Mouse (Mus musculus) lung, postnatal 0 days (tissue): ENCODE results near the gene Mmel1. TPM values are rescaled to one million over a fixed set of nuclear protein-coding genes. Genes with fewer than 3 reads are reported as not detected.

Experiments
- ATAC-seq: fragments of 200-750 bp; cut with Nextera tagmentation; 2 replicates; pipeline ENCODE4 v1.8.0; 2017; ENCODE audit warnings: moderate library complexity
- DNase-seq: peaks from one replicate; pipeline ENCODE4 v3.0.0-alpha.2; 2016; ENCODE audit warnings: low spot score
- H3K27ac ChIP-seq: fragments of 300-500 bp; sonication (generic); 2 replicates; pipeline ENCODE4 v1.5.1; 2014; ENCODE audit warnings: antibody characterized with exemption, mild to moderate bottlenecking, low read length, mixed read lengths
- H3K27me3 ChIP-seq: fragments of 300-500 bp; sonication (generic); replicated peaks from 2 replicates; pipeline ENCODE4 v1.6.1; 2014; ENCODE audit warnings: low read length, mixed read lengths; ENCODE audit not compliant: insufficient read depth
- H3K36me3 ChIP-seq: fragments of 300-500 bp; sonication (generic); 2 replicates; pipeline ENCODE4 v1.6.1; 2014; ENCODE audit warnings: low read length, mixed read lengths; ENCODE audit not compliant: insufficient read depth
- H3K4me1 ChIP-seq: fragments of 300-500 bp; sonication (generic); 2 replicates; pipeline ENCODE4 v1.6.1; 2014; ENCODE audit warnings: antibody characterized with exemption, low read depth, low read length, mixed read lengths; ENCODE audit not compliant: insufficient read depth
- H3K4me2 ChIP-seq: fragments of 300-500 bp; sonication (generic); replicated peaks from 2 replicates; pipeline ENCODE4 v1.6.1; 2014; ENCODE audit warnings: low read depth, mild to moderate bottlenecking, low read length, moderate library complexity, mixed read lengths
- H3K4me3 ChIP-seq: fragments of 300-500 bp; sonication (generic); 2 replicates; pipeline ENCODE4 v1.5.1; 2014; ENCODE audit warnings: low read depth, low read length
- H3K9ac ChIP-seq: fragments of 300-500 bp; sonication (generic); replicated peaks from 2 replicates; pipeline ENCODE4 v1.6.1; 2014; ENCODE audit warnings: low read depth, mild to moderate bottlenecking
- H3K9me3 ChIP-seq: fragments of 300-500 bp; sonication (generic); 2 replicates; pipeline ENCODE4 v1.6.1; 2016; ENCODE audit warnings: low read length, mixed read lengths
- CTCF ChIP-seq: IDR thresholded peaks from 2 replicates; pipeline ENCODE4 v1.5.1; 2016; ENCODE audit warnings: antibody characterized with exemption, mild to moderate bottlenecking
- EP300 ChIP-seq: IDR thresholded peaks from 2 replicates; pipeline ENCODE4 v1.6.1; 2016; ENCODE audit warnings: antibody characterized with exemption, mild to moderate bottlenecking, control low read depth
- WGBS: fragments of 180-500 bp; shearing (Covaris S2); extraction: QIAGEN DNeasy Blood & Tissue Kit; methylation state at CpG from one replicate; pipeline ENCODE4 v1.1.7; 2014; 5-methylcytosine and 5-hydroxymethylcytosine counted together
- polyA plus RNA-seq: library from polyadenylated mRNA; unstranded; fragments of >200 nt; fragmentation: Nextera tagmentation; extraction: Ambion mirVana; gene quantifications from 2 replicates; pipeline ENCODE4 v1.2.1, GENCODE M21; 2015

The Mmel1 gene
- 0.06 and 0.07 TPM in 2 replicates for polyA plus RNA-seq

DNA sequence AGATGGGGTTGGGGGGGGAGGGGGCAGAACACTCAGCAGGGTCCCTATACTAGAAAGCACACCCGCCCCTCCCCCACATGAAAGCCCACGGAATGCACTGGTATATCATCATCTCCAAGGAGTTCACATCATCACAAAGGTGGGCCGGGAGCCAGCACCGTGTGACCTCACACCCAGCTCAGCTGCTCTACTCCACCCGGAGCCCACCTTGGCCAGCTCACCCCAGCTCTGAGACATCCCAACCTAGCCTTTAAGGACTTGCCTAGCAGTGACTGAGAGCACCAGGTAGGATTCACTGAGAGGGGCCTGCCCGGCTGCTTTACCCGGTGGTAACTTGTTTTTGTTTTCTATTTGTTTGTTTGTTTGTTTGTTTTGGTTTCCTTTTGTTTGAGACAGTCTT lies at the start of gene Mmel1:
TSS of gene Mmel1 (plus strand) at position 146 of the 400 bp plus-strand sequence.
- H3K4me2 ChIP-seq: no peak within 1 kb of the TSS
- DNase-seq: no peak
- 85% methylated on average over 7 of the region's 7 CpGs for WGBS
- no peak for ATAC-seq
- H3K4me3 ChIP-seq: no peak within 1 kb of the TSS
- H3K9ac ChIP-seq: no peak within 1 kb of the TSS
- no peak within 1 kb of the TSS for H3K27ac ChIP-seq
- H3K9me3 ChIP-seq: no peaks in the 10 kb centered on the region
- no peak for TF ChIP-seq CTCF
- no peak for TF ChIP-seq EP300
- H3K27me3 ChIP-seq: no peaks in the 10 kb centered on the region
- H3K4me1 ChIP-seq: peaks cover 4% of the 10 kb centered on the region; the same call in 1 of the 2 replicates
- no peaks in the 10 kb centered on the region for H3K36me3 ChIP-seq

DNA sequence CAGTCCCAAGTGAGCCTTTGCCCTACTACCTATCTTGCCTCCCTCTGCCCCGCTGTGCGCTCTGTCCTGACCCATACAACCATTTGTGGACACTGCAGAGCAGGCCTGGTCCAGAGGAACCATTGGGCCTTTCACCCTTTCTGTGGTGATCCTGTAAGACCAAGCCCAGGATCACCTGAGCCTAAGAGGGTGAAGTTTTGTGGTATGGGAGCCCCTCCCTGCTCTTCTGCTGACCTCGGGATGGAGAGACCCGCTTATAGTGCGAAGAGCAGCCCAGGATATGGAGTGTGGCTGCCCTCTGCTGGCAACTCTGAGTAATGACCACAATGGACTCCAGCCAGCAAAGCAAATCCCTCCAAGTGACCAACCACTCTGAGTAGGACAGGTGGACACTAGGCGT lies 43.7 kb upstream of the Mmel1 start:
- 29% methylated on average over 6 of the region's 6 CpGs for WGBS
- Histone ChIP-seq H3K9ac (no peak overlapping the region), H3K36me3 (no peaks in the 10 kb centered on the region), H3K9me3 (no peaks in the 10 kb centered on the region), H3K4me3 (no peak overlapping the region), H3K27me3 (no peaks in the 10 kb centered on the region), H3K4me2 (no peak overlapping the region), H3K4me1 (peaks cover 4% of the 10 kb centered on the region; the same call in 1 of the 2 replicates), H3K27ac (no peak overlapping the region)
- TF ChIP-seq CTCF (peak; percentile 95), EP300 (no peak)
- DNase-seq: peak; percentile 73
- ATAC-seq: peak; percentile 74

DNA sequence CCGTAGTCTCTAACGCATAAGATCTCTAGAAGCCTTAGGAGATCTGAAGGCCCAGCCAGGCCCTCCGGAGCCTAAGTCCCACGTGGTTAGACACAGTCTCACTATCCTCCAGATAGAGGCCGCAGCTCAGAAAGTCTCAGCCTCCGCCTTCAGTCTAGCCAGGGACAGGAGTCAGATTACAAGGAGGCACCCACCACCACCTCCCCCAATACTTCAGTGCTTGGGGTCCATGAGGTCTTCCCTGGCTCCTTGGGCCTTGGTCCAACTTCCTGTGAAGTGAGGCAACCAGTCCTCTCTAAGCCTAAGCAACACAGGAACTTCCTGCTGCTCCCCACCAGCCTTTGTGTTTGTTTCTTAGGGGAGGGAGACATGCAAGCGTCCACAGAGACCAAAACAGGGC lies 43.2 kb upstream of the Mmel1 start:
- Histone ChIP-seq H3K27ac (no peak overlapping the region), H3K9ac (no peak overlapping the region), H3K4me3 (no peak overlapping the region), H3K9me3 (no peaks in the 10 kb centered on the region), H3K36me3 (no peaks in the 10 kb centered on the region), H3K27me3 (no peaks in the 10 kb centered on the region), H3K4me2 (no peak overlapping the region), H3K4me1 (peaks cover 4% of the 10 kb centered on the region; the same call in 1 of the 2 replicates)
- TF ChIP-seq EP300 (no peak), CTCF (no peak)
- ATAC-seq (peak; percentile 53), DNase-seq (peak; percentile 28)
- WGBS: 44% methylated on average over 7 of the region's 7 CpGs

DNA sequence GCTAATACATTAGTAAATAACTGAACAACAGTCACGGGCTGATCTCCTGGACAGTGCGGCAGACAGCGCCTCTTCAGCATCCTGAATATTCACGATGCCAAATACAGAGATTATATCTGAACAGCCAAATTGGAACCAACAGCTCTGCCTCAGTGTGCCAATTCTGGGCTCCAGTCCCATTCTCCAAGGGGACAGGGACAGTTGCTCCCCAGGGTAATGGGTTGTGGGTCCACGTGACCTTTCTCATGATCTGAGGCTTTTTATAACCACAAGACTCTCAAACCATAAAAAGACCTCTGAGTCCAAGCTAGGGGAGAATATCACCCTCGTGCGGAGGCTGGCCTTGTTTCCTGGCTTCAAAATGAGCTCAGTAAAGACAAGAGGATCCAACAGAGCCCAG lies 42.2 kb upstream of the Mmel1 start:
- no peak overlapping the region for H3K27ac ChIP-seq
- no peaks in the 10 kb centered on the region for H3K36me3 ChIP-seq
- ATAC-seq (no peak), DNase-seq (no peak)
- H3K4me2 ChIP-seq: no peak overlapping the region
- WGBS: 81% methylated on average over 7 of the region's 7 CpGs
- H3K27me3 ChIP-seq: no peaks in the 10 kb centered on the region
- H3K9me3 ChIP-seq: no peaks in the 10 kb centered on the region
- H3K4me1 ChIP-seq: peaks cover 4% of the 10 kb centered on the region; the same call in 1 of the 2 replicates
- H3K4me3 ChIP-seq: no peak overlapping the region
- TF ChIP-seq EP300: no peak
- no peak overlapping the region for H3K9ac ChIP-seq

DNA sequence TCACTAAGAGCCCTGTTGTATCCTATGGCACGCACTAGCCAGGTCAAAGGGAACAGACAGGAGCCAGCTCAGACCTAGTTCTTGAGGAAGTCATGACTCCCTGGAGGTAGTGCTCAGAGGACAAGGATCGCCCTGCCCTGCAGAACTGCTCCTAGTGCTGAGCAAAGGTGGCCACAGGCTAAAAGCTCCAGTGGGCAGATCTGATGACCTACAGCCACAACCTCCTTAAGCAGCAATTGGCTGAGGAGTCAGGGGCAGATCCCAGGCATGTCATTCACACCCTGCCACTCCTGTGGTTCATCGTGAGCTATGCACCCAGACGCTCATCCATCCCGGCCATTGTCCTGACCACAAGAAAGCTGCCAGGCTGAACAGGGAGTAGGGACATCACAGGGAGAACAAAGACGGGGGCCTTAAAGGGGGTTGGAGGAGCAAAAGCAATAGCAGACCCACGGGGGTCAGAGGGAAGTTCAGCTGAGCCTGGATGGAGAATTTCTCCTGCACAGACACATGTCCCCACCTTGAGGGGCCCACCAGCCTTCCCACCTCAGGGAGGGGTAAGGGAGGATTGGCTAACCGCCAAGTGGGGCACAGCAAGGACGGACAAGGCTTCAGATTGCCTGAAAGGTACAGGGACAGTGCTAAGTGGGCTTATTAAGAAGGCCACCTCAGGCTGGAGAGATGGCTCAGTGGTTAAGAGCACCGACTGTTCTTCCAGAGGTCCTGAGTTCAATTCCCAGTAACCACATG lies 41.3 kb upstream of the Mmel1 start:
- no peak overlapping the region for H3K27ac ChIP-seq
- no peaks in the 10 kb centered on the region for H3K27me3 ChIP-seq
- H3K4me1 ChIP-seq: peaks cover 4% of the 10 kb centered on the region; the same call in 1 of the 2 replicates
- H3K4me3 ChIP-seq: no peak overlapping the region
- no peak overlapping the region for H3K9ac ChIP-seq
- no peaks in the 10 kb centered on the region for H3K9me3 ChIP-seq
- ATAC-seq (no peak), DNase-seq (no peak)
- H3K4me2 ChIP-seq: no peak overlapping the region
- no peaks in the 10 kb centered on the region for H3K36me3 ChIP-seq
- 39% methylated on average over 10 of the region's 10 CpGs for WGBS
- TF ChIP-seq CTCF: no peak
- TF ChIP-seq EP300: no peak

DNA sequence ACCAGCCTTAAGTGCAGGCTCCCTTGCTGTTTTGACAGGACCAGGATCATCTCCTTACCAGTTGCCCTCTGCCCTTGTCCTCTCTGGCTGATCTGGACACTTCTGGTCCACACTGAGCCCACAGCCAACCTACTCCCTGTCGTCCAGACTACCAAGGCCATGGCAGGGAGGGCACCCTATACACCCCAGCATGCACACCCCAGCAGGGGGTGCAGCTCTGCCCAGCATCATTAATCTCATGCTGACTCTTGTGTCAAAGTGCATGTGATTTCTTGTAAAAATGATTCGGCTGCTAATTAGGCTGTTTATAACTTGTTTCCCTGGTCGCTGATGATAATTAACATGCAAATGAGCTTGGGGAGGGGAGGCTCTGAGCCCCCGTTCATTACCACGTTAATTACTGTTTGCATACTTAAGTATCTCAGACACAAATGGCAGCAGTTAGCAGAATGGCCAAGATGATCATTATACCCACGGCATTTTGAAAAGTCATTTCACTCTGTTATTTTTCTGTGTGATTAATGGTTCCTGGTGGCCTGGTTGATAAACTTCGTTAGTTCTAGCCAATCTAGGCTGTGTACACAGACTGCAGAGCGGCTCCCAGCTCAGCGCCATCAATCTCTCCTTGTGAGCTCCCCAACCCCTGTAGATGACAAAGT lies 37.3 kb upstream of the Mmel1 start:
- TF ChIP-seq EP300 (no peak), CTCF (no peak)
- no peak overlapping the region for H3K27ac ChIP-seq
- no peak overlapping the region for H3K4me3 ChIP-seq
- H3K27me3 ChIP-seq: no peaks in the 10 kb centered on the region
- DNase-seq (no peak), ATAC-seq (no peak)
- no peaks in the 10 kb centered on the region for H3K4me1 ChIP-seq
- H3K36me3 ChIP-seq: no peaks in the 10 kb centered on the region
- H3K9me3 ChIP-seq: no peaks in the 10 kb centered on the region
- H3K4me2 ChIP-seq: no peak overlapping the region
- H3K9ac ChIP-seq: no peak overlapping the region
- 33% methylated on average over 9 of the region's 9 CpGs for WGBS
